Mouse (Mus musculus) spleen, adult 12 weeks (tissue): ENCODE measurements around the gene Npvf.

Experiments
- DNase-seq: peaks from one replicate; pipeline ENCODE4 v3.0.0; 2022; ENCODE audit warnings: low spot score

Npvf gene

DNA sequence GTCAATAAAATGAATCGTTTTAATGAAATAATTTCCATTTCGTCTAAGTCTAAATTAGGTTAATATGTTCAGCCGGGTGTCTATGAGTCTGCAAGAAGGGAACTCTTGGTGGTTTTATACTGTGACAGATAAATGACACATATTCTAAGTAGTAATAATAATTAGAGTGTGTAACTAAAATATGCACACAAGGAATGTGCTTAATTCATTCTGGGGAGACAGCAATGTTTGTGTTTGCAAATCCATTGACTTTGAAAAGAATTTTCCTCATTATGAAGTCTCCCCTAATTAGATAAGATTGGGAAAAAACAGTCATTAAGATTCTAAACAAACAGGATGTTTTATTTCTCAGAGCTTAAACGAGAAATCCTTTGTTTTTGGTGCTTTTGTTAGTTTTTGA lies at the start of gene Npvf:
TSS of gene Npvf (minus strand) at position 84 of the 400 bp plus-strand sequence.
- no peak for DNase-seq

DNA sequence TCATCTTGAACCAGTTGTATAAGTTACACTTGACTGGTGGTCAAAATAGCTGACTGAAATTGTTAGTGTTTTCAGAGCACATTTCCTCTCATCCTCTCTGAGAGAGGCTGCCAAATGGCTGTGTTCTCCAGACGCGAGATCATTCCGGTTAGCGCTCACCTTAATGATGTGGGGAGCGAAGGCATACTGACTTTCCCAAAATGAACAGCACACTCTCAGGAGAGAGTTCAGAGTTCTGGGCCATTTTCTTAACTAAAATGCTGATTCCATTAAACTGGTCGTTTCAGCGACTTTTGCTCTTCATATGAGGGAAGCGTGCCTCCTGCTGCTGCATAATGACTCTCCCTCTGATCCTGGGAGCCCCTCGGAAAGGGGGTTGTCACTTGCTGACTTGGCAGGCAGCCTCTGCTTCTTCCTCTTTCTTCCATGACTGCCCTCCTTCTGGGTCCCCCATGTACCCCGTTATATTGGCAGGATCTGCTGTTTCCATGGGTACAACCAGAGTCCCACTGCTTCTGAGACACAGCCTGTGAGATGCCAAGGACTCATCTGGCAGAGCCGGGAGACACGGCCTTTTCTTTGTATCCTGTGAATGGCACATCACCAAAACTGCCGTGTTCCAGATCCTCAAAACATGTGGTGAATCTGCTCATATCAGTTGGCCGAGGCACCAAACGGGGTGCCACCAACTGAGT lies 35.0 kb upstream of the Npvf start:
- no peak for DNase-seq

DNA sequence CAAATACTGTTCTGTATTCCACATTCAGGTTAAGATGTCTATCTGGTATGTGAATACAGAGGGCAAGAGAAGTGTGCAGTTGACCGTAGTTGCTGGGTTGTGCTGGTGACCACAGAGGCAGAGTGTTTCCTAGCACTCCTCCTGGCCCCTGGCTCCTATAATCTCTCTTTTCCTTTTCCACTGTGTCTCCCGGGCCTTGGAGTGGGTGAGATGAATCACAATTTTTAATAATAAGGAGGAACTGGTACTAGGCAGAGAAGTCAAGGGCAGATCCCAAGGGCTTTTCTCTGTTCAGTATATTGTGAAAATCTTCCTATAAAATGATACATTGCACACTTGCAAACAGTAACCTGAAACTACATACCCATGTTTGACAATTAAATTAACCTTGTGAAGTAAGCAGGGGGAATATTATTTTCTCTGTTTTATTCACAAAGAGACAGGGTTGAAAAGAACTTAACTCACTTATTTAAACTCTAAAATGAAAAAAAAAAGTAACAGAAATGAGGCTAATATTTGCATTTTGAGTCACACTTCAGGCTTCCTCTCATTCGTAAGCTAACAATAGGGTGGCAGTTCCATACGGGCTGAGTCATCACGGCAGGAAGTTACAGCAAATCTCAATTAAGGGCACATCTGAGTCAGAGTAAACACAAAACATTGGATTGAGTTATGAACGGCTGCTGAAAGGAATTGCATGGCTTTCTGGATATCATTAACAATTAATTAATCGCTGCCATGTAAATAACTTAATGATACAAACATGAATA lies 30.6 kb upstream of the Npvf start:
- DNase-seq, result no peak

GRCm38 (mm10) chr6:50681491-50681890 lies 27.3 kb upstream of the Npvf start:
- DNase-seq, result no peak

- no peak for DNase-seq
Observed at GRCm38 (mm10) chr6:50680224-50681215, 26.3 kb upstream of the Npvf start.

DNA sequence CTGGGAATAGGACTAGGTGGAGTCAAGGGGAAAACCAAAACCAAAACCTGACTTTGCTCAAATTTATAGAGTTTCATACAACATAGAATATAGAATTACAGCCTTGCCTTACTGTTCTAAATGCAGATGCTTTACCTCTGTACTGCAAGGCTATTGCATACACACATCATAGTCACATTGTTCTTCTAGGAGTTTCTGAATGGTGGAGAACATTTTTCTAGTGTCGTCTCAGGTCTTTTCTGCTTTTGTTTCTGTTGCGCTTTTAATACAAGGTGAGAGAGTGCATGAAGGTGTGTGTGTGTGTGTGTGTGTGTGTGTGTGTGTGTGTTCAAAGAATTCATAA lies 25.2 kb upstream of the Npvf start:
- no peak for DNase-seq

GRCm38 (mm10) chr6:50678826-50679485 lies 24.7 kb upstream of the Npvf start:
- peak; percentile 10 for DNase-seq

- DNase-seq, result no peak
Observed at GRCm38 (mm10) chr6:50671191-50671590, 17.0 kb upstream of the Npvf start.

DNA sequence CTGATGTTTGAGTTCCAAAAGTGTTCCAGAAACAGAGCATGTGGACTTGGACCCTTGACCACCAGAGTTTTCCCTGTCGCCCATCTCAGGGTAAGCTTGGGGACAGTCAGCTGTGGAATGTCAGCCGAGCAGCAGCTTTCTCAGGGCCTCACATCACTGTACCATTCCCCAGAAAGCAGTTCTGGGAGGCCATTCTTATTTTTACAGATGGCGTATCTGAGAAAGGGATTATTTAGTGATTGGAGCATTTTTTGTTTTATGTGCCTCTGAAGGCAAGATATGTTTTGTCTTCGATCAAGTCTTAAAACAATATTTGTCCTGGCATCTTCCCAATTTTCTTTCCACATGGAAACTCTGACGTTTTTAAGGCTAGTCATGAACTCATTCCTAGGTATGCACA lies 12.7 kb upstream of the Npvf start:
- DNase-seq, result no peak

- no peak for DNase-seq
Observed at GRCm38 (mm10) chr6:50665020-50665419, 10.8 kb upstream of the Npvf start.

GRCm38 (mm10) chr6:50664193-50664592 lies 10.0 kb upstream of the Npvf start:
- DNase-seq, result no peak

- DNase-seq, result no peak
Observed at GRCm38 (mm10) chr6:50662925-50663583, 8.8 kb upstream of the Npvf start.

DNA sequence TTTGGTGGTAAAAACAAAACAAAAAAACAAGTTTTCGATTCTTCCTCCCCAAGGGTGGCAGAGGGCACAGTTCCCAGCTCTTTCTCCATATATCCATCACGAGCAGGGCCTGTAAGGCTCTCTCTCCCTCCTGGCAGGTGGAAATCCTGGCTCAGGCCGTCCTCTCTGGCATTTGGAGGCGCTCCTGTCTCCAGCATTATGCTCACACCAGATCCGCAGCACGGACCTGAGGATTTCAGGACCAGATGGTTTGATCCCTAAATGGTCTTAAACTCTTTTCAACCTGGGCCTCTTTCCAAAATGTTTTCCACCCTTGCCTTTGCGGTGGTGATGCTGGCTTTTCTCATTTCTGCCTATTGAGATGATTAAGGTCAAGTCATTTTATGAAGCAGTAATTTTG lies 7.5 kb upstream of the Npvf start:
- DNase-seq, result no peak

GRCm38 (mm10) chr6:50658466-50658865 lies 4.2 kb upstream of the Npvf start:
- no peak for DNase-seq

- DNase-seq, result no peak
Observed at GRCm38 (mm10) chr6:50658018-50658417, 3.8 kb upstream of the Npvf start.

GRCm38 (mm10) chr6:50656426-50656825 lies 2.2 kb upstream of the Npvf start:
- DNase-seq, result no peak

DNA sequence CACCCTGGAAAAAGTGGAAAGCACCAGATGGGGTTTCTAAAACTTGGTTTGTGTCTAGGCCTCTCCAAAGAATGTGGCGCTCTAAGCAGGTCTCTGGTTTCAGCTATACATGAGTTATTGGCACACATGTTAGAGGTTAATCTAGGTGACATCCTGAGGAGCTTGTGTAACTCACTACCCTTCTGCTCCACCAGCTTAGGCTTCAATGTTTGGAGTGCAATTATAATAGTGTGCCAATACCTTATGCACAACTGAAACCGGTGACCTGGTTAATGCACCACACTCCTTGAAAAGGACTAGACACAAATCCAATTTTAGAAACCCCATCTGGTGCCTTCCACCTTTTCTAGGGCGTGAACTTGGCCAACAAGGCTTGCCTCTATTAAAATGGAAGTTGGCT lies 1.7 kb upstream of the Npvf start:
- DNase-seq, result no peak

GRCm38 (mm10) chr6:50647656-50648055 lies 6.6 kb downstream of the Npvf start:
- DNase-seq, result no peak

GRCm38 (mm10) chr6:50646659-50647058 lies 7.6 kb downstream of the Npvf start:
- no peak for DNase-seq

- DNase-seq, result no peak
Observed at GRCm38 (mm10) chr6:50644701-50645100, 9.5 kb downstream of the Npvf start.

GRCm38 (mm10) chr6:50641898-50642297 lies 12.3 kb downstream of the Npvf start:
- DNase-seq, result no peak
